ENCODE assay signal across 19 mouse cellular contexts in genomic region chr4:145130772-145131171, GRCm38 (mm10).
DNase-seq lines count a peak whose midpoint lies in the region; ATAC-seq and TF ChIP-seq lines count a peak whose summit lies in the region.
"Had no signal": no experiment of that assay in that cellular context is flagged by ENCODE, and none has a peak within 500 bp of the region (broad histone marks: within the 10 kb centered on the region; RNA-seq: fewer than 3 reads in every experiment).

No protein-coding gene starts in this region.

- DNase-seq in lung, adult 18-20 months, result no peak
- no peak for DNase-seq in testis, postnatal 14 days (ENCODE audit: low spot score)
- DNase-seq in layer of hippocampus, postnatal 25 days (ENCODE audit: extremely low spot score in 1 of 2, low spot score in 1 of 2), result no peak
- DNase-seq: B cell, adult 2 months had no signal

- no peaks in the 10 kb centered on the region; the same call in 1 of the 2 replicates for H3K4me1 ChIP-seq in lung, embryonic 16.5 days (replicated peaks; ENCODE audit: control insufficient read depth, insufficient read depth, low read length)
- no peaks in the 10 kb centered on the region for H3K4me1 ChIP-seq in embryonic fibroblast, embryonic 13.5 days (ENCODE audit: control insufficient read depth, insufficient read depth, low read length)
- H3K4me1 ChIP-seq in intestine, embryonic 15.5 days (replicated peaks), result no peaks in the 10 kb centered on the region
- H3K4me1 ChIP-seq in stomach, embryonic 15.5 days, result no peaks in the 10 kb centered on the region; the same call in 1 of the 2 replicates
- H3K4me1 ChIP-seq: embryonic facial prominence, embryonic 12.5 days; forebrain, embryonic 10.5 days; forebrain, embryonic 15.5 days; liver, embryonic 15.5 days; midbrain, embryonic 13.5 days had no signal

- TF ChIP-seq POLR2A in embryonic fibroblast, embryonic 13.5 days (IDR thresholded peaks at IDR 0.05; ENCODE audit: low read depth, low read length), result no peak

- no peaks in the 10 kb centered on the region for H3K9me3 ChIP-seq in lung, embryonic 16.5 days (ENCODE audit: control insufficient read depth, low read length)
- H3K9me3 ChIP-seq in intestine, embryonic 15.5 days, result no peaks in the 10 kb centered on the region
- H3K9me3 ChIP-seq in stomach, embryonic 15.5 days, result no peaks in the 10 kb centered on the region
- H3K9me3 ChIP-seq: embryonic facial prominence, embryonic 12.5 days; forebrain, embryonic 10.5 days; forebrain, embryonic 15.5 days; heart, embryonic 12.5 days; hindbrain, embryonic 13.5 days; liver, embryonic 15.5 days; lung, embryonic 15.5 days; midbrain, embryonic 13.5 days had no signal

- H3K27me3 ChIP-seq in lung, embryonic 16.5 days (ENCODE audit: control insufficient read depth, insufficient read depth, low read depth, low read length), result no peaks in the 10 kb centered on the region
- H3K27me3 ChIP-seq in intestine, embryonic 15.5 days (replicated peaks), result no peaks in the 10 kb centered on the region
- H3K27me3 ChIP-seq in stomach, embryonic 15.5 days (replicated peaks), result no peaks in the 10 kb centered on the region
- H3K27me3 ChIP-seq: embryonic facial prominence, embryonic 12.5 days; forebrain, embryonic 15.5 days; heart, embryonic 12.5 days; hindbrain, embryonic 13.5 days; liver, embryonic 15.5 days; lung, embryonic 15.5 days; midbrain, embryonic 13.5 days had no signal

- H3K4me2 ChIP-seq in lung, embryonic 16.5 days (ENCODE audit: low read depth, low read length), result no peak overlapping the region
- no peak overlapping the region for H3K4me2 ChIP-seq in intestine, embryonic 15.5 days (replicated peaks)
- H3K4me2 ChIP-seq in stomach, embryonic 15.5 days, result no peak overlapping the region
- H3K4me2 ChIP-seq: embryonic facial prominence, embryonic 12.5 days; forebrain, embryonic 15.5 days; heart, embryonic 12.5 days; hindbrain, embryonic 13.5 days; liver, embryonic 15.5 days; lung, embryonic 15.5 days; midbrain, embryonic 13.5 days had no signal

- ATAC-seq in lung, embryonic 16.5 days (ENCODE audit: low read depth), result 0 out of 2 replicates have a peak, but pooled peaks have one; percentile 30
- ATAC-seq in intestine, embryonic 15.5 days, result peak; percentile 75; the same call in 1 of the 2 replicates
- peak; percentile 82 for ATAC-seq in stomach, embryonic 15.5 days (ENCODE audit: insufficient read depth, low FRiP score, low read depth)
- ATAC-seq: forebrain, embryonic 15.5 days; midbrain, embryonic 13.5 days had no signal

- H3K27ac ChIP-seq in lung, embryonic 16.5 days (ENCODE audit: low read length), result no peak overlapping the region
- H3K27ac ChIP-seq in embryonic fibroblast, embryonic 13.5 days (ENCODE audit: insufficient read depth, low read length), result peak overlapping the region; percentile 29; the same call in 1 of the 2 replicates
- no peak overlapping the region for H3K27ac ChIP-seq in intestine, embryonic 15.5 days
- peak overlapping the region; percentile 81 for H3K27ac ChIP-seq in stomach, embryonic 15.5 days
- H3K27ac ChIP-seq: embryonic facial prominence, embryonic 12.5 days; forebrain, embryonic 10.5 days; forebrain, embryonic 15.5 days; heart, adult 2 months; hindbrain, embryonic 13.5 days; kidney, postnatal 0 days; liver, embryonic 15.5 days; macrophage; midbrain, embryonic 13.5 days had no signal

- no peak overlapping the region for H3K4me3 ChIP-seq in lung, embryonic 16.5 days (ENCODE audit: low read length)
- no peak overlapping the region for H3K4me3 ChIP-seq in embryonic fibroblast, embryonic 13.5 days (ENCODE audit: insufficient read depth, low read length)
- no peak overlapping the region for H3K4me3 ChIP-seq in intestine, embryonic 15.5 days (replicated peaks)
- no peak overlapping the region for H3K4me3 ChIP-seq in stomach, embryonic 15.5 days (replicated peaks)
- H3K4me3 ChIP-seq: embryonic facial prominence, embryonic 12.5 days; forebrain, embryonic 10.5 days; forebrain, embryonic 15.5 days; heart, adult 2 months; heart, embryonic 12.5 days; hindbrain, embryonic 13.5 days; liver, embryonic 15.5 days; lung, embryonic 15.5 days; midbrain, embryonic 13.5 days had no signal

- peaks cover 33% of the 10 kb centered on the region for H3K36me3 ChIP-seq in lung, embryonic 16.5 days (ENCODE audit: control insufficient read depth, insufficient read depth, low read length)
- H3K36me3 ChIP-seq in intestine, embryonic 15.5 days, result peaks cover 28% of the 10 kb centered on the region
- peaks cover 31% of the 10 kb centered on the region for H3K36me3 ChIP-seq in stomach, embryonic 15.5 days

- WGBS in lung, embryonic 16.5 days, result 80% methylated on average over 1 of the region's 1 CpGs
- WGBS in intestine, embryonic 15.5 days, result 68% methylated on average over 1 of the region's 1 CpGs
- 88% methylated on average over 1 of the region's 1 CpGs for WGBS in stomach, embryonic 15.5 days

- no peak overlapping the region for H3K9ac ChIP-seq in lung, embryonic 16.5 days (ENCODE audit: low read length)
- no peak overlapping the region for H3K9ac ChIP-seq in intestine, embryonic 15.5 days
- 0 out of 2 replicates have a peak overlapping the region, but pooled peaks have one; percentile 16 for H3K9ac ChIP-seq in stomach, embryonic 15.5 days
- H3K9ac ChIP-seq: embryonic facial prominence, embryonic 12.5 days; forebrain, embryonic 15.5 days; heart, embryonic 12.5 days; hindbrain, embryonic 13.5 days; liver, embryonic 15.5 days; lung, embryonic 15.5 days; midbrain, embryonic 13.5 days had no signal

- no peak for TF ChIP-seq CTCF in embryonic fibroblast, embryonic 13.5 days (IDR thresholded peaks at IDR 0.05; ENCODE audit: borderline replicate concordance, insufficient read depth, low read length)

Comparison
In these comparisons a context has a peak if more than half of its experiments do, and no peak if none do; other contexts are left out.
1. ATAC-seq: peak in every context shown above with its lines; median percentile 82 in stomach, embryonic 15.5 days; 75 in intestine, embryonic 15.5 days; 30 in lung, embryonic 16.5 days.
2. H3K27ac ChIP-seq: peak in embryonic fibroblast, embryonic 13.5 days (single experiment) and stomach, embryonic 15.5 days (single experiment); none in lung, embryonic 16.5 days (single experiment) and intestine, embryonic 15.5 days (single experiment).